Mouse (Mus musculus) urinary bladder, postnatal 36 days (tissue): ENCODE results near the gene Ccdc148.

Experiments
- DNase-seq, 2 experiments: peaks; one replicate each; pipeline ENCODE4 v3.0.0; 2022; ENCODE audit warnings: low spot score in 2 of 2, mixed read lengths in 1 of 2

The Ccdc148 gene

GRCm38 (mm10) chr2:59049686-59050085, 110.8 kb downstream of the Ccdc148 start:
- no peak for DNase-seq

GRCm38 (mm10) chr2:59048775-59049451, 111.6 kb downstream of the Ccdc148 start:
- no peak for DNase-seq

GRCm38 (mm10) chr2:59043313-59044032, 117.0 kb downstream of the Ccdc148 start:
- no peak for DNase-seq

DNA sequence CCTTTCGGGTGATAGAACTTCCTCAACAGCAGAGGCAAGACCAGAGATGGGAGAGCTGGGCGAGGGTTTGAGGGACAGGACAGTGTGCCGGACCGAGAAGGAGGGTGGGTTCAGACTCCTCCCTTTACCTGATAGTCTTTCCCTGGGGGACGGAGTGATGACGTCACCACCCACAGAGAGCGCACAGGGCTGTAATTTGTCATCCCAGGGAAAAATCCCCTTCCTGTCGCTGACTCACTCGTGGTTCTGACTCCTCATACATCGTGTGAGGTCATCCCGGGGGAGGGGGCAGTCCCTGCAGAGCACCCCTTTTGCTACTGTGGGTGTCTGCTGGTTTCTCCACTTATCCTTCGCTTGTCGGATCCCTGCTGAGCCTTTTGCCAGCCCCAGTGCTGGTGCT, 117.9 kb downstream of the Ccdc148 start:
- no peak for DNase-seq

DNA sequence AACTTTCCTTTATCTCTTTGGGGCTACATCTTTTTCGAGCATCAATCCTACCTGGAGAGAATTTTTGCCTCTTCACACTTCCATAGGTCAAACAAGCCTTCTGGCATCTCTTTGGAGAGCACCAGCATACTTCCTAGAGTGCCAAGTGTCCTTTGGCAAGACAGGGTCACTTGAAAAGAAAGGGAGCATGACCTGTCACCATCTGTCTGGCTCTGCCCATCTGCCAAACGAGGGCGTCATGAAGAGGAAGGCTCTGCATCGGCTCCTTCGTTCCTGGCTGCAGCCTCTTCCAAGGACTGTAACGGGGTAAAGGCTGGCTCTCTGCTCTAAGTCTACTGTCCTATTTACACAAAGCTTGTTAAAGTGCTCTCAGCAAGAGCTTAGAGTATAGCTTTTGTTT, 124.0 kb downstream of the Ccdc148 start:
- DNase-seq: no peak

- no peak for DNase-seq
Measured at GRCm38 (mm10) chr2:59035206-59035605, 125.3 kb downstream of the Ccdc148 start.

GRCm38 (mm10) chr2:59034281-59034680, 126.2 kb downstream of the Ccdc148 start:
- no peak for DNase-seq

GRCm38 (mm10) chr2:59024558-59024957, 135.9 kb downstream of the Ccdc148 start:
- DNase-seq: no peak

DNA sequence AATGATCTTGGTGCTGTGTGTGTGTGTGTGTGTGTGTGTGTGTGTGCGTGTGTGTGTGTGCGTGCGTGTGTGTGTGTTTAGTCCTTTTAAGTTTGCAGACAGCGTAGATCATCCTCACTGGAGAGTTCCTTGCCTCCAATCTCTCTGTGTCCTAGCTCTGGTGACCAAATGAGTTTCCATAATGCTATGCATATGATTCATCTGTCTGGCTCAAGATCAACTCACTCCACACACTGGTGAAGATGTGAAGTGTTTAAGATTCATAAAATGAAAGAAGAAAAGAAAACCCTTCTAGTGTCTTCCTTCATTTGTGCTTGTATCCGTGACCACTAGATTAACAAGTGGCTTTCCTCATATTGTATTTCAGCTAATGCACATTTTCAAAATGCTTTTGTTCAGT, 153.1 kb downstream of the Ccdc148 start:
- DNase-seq: no peak

GRCm38 (mm10) chr2:59006567-59007340, 153.7 kb downstream of the Ccdc148 start:
- no peak for DNase-seq

GRCm38 (mm10) chr2:58997151-58997550, 163.3 kb downstream of the Ccdc148 start:
- DNase-seq: no peak

- no peak for DNase-seq
Measured at GRCm38 (mm10) chr2:58992431-58993191, 167.9 kb downstream of the Ccdc148 start.

GRCm38 (mm10) chr2:58978095-58978494, 182.4 kb downstream of the Ccdc148 start:
- no peak for DNase-seq

DNA sequence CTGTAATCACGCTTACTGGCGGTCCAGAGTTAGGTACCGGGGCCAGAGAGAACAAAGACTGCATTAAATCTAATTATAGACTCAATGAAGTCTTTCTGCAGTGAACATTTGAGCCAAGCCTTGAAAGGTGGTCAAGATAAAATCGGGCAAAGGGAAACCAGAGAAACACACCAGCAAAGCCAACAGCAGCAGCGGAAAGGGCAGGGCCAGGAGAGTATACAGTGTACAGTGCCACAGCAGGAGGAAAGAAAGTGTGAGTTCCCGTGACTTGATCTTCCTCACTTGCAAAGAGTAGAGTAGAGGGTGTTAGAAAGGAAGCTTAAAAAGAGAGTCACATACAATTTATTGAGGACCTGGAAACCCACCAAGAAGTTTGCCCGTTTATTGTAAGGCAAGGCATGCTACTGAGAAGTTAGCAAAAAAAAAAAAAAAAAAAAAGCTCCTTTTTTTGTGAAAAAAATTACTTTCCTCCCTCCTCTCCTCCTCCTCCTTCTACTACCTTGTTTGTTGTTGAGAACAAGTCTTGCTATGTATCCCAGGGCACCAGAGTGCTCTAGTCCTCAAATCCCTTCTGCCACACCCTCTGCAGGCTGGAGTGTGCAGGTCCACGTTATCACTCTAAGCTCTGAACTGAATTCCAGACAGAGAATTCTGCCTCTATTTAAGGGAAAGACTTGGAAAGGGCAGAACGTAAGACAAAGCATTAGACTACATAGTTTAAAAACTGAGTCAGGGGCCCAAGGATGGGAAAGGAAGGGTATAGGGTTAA, 188.8 kb downstream of the Ccdc148 start:
- DNase-seq: no peak

DNA sequence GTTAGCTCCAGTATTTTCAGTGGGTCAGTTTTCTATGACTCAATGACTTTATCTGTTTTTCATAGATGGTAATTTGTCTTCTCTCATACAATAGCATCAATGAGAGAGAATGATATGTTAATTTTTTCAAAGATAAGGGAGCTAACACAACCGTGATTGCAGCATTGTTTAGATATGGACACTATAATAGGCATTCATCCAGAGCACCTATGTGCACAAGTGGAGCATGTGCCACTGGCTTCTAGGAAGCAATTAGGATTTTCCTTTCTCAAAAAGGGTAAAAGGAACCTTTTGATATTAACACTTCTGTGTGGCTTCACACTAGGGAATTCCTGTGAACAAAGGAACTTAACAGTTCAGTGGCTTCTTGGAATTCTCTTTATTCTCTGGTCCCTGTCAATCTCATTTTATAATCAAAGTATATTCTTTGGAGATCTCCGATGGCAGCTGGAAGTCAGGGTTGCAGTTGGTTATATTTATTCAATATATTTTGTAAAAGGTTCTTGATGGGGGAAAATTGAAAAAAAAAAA, 203.6 kb downstream of the Ccdc148 start:
- no peak for DNase-seq

- DNase-seq: no peak
Measured at GRCm38 (mm10) chr2:58956351-58956750, 204.1 kb downstream of the Ccdc148 start.

DNA sequence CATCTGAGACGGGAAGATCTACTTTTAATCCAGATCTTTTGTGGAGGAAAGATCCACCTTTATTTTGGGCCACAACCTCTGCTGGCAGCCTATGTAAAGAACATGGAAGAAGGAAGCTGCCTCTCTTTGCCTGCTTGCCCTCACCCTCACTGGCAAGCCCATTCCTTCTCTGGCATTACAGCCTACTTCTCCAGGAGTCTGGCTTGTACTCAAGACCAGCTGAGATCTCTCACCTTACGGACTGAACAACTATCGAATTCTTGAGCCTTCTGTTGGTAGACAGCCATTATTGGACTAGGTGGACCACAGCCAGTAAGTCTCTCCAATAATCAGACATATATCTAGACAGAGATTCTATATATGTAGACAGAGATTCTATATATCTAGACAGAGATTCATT, 208.4 kb downstream of the Ccdc148 start:
- no peak for DNase-seq

GRCm38 (mm10) chr2:58948796-58949195, 211.7 kb downstream of the Ccdc148 start:
- no peak for DNase-seq

DNA sequence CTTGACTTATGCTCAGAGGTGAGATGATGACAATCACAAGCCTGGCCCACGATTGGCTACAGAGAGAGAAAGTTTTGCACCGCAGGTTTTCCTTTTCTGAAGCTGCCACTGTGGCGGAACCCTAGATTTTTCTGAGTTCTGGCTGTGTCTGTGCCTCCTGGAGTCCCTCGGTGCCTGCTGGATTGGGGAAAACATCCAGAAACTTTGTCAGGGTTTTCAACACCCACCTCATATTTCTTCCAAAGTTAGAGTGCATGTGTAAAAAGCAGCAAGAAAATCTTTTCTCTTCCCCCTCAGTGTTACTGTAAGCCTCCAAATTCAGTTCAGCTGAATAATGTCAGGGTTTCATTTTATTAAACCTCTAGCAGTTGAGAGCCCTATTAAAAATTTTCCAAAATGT, 219.1 kb downstream of the Ccdc148 start:
- DNase-seq: no peak

- no peak for DNase-seq
Measured at GRCm38 (mm10) chr2:58925551-58925950, 234.9 kb downstream of the Ccdc148 start.

- DNase-seq: no peak
Measured at GRCm38 (mm10) chr2:58918351-58918750, 242.1 kb downstream of the Ccdc148 start.
